Mouse (Mus musculus) liver, embryonic 11.5 days (tissue): ENCODE measurements at regions not wholly inside any gene's neighbourhood (a gene's known extent, or its start where the extent isn't known, plus 50 kb on each side); places are given as distances from the start of the nearest gene placed in this dataset.

Experiments
- ATAC-seq: fragments of 200-750 bp; cut with Nextera tagmentation; replicated peaks from 2 replicates; pipeline ENCODE4 v1.8.0; 2017; ENCODE audit warnings: moderate number of reproducible peaks, mild to moderate bottlenecking, moderate TSS enrichment, moderate library complexity; ENCODE audit not compliant: low FRiP score
- DNase-seq: peaks from one replicate; pipeline ENCODE4 v3.0.0-alpha.2; 2017; ENCODE audit warnings: low spot score
- H3K27ac ChIP-seq: fragments of 300-500 bp; sonication (generic); 2 replicates; pipeline ENCODE4 v1.5.1; 2014; ENCODE audit warnings: mild to moderate bottlenecking, low read depth, low read length, control low read depth
- H3K27me3 ChIP-seq: fragments of 300-500 bp; sonication (generic); replicated peaks from 2 replicates; pipeline ENCODE4 v1.6.1; 2014; ENCODE audit warnings: low read length, mixed read lengths; ENCODE audit not compliant: control insufficient read depth, insufficient read depth
- H3K36me3 ChIP-seq: fragments of 300-500 bp; sonication (generic); 2 replicates; pipeline ENCODE4 v1.6.1; 2014; ENCODE audit warnings: mild to moderate bottlenecking, low read length, moderate library complexity, mixed read lengths; ENCODE audit not compliant: control insufficient read depth, insufficient read depth
- H3K4me1 ChIP-seq: fragments of 300-500 bp; sonication (generic); replicated peaks from 2 replicates; pipeline ENCODE4 v1.6.1; 2014; ENCODE audit warnings: low read length, mixed read lengths; ENCODE audit not compliant: control insufficient read depth, insufficient read depth
- H3K4me2 ChIP-seq: fragments of 300-500 bp; sonication (generic); 2 replicates; pipeline ENCODE4 v1.6.1; 2014; ENCODE audit warnings: mild to moderate bottlenecking, control low read depth, moderate library complexity
- H3K4me3 ChIP-seq: fragments of 300-500 bp; sonication (generic); 2 replicates; pipeline ENCODE4 v1.5.1; 2014; ENCODE audit warnings: low read depth, low read length, control low read depth
- H3K9ac ChIP-seq: fragments of 300-500 bp; sonication (generic); 2 replicates; pipeline ENCODE4 v1.6.1; 2014; ENCODE audit warnings: low read depth, low read length, control low read depth
- H3K9me3 ChIP-seq: fragments of 300-500 bp; sonication (generic); 2 replicates; pipeline ENCODE4 v1.6.1; 2016; ENCODE audit warnings: low read length, inconsistent platforms, mixed read lengths; ENCODE audit not compliant: control insufficient read depth
- WGBS: fragments of 180-500 bp; shearing (Covaris S2); extraction: QIAGEN DNeasy Blood & Tissue Kit; methylation state at CpG from one replicate; pipeline ENCODE4 v1.1.7; 2014; 5-methylcytosine and 5-hydroxymethylcytosine counted together

GRCm38 (mm10) chrX:11800400-11800941 lies 359.7 kb downstream of the Bcor start:
- Histone ChIP-seq H3K4me1 (peaks cover 15% of the 10 kb centered on the region), H3K27ac (no peak overlapping the region), H3K4me2 (no peak overlapping the region), H3K36me3 (no peaks in the 10 kb centered on the region), H3K27me3 (peaks cover 16% of the 10 kb centered on the region), H3K9me3 (no peaks in the 10 kb centered on the region), H3K4me3 (no peak overlapping the region), H3K9ac (no peak overlapping the region)
- no peak for ATAC-seq
- WGBS: 74% methylated on average over 16 of the region's 16 CpGs
- no peak for DNase-seq

DNA sequence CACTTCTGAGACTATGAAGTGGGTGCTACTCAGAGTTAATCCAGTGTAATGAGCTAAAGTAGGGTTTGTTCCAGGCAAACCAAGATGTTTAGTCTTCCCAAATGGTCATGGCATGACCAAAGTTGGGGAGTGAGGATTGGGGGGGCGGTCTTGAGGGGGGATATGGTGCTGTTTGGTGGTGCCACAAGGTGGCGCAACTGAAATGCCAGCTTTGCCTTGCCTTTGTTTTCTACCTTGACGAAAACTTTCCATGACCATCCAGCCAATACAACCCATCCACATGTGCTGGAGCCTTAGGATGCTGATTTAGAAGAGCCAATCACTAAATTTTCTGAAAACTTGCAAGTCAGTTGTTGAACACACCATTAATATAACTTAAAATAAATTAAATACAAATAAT lies 358.9 kb downstream of the Bcor start:
- peaks cover 15% of the 10 kb centered on the region for H3K4me1 ChIP-seq
- H3K9me3 ChIP-seq: no peaks in the 10 kb centered on the region
- H3K27ac ChIP-seq: no peak overlapping the region
- H3K27me3 ChIP-seq: peaks cover 16% of the 10 kb centered on the region
- DNase-seq: no peak
- WGBS: 57% methylated on average over 3 of the region's 3 CpGs
- H3K4me3 ChIP-seq: no peak overlapping the region
- H3K4me2 ChIP-seq: no peak overlapping the region
- H3K9ac ChIP-seq: no peak overlapping the region
- no peaks in the 10 kb centered on the region for H3K36me3 ChIP-seq
- no peak for ATAC-seq

DNA sequence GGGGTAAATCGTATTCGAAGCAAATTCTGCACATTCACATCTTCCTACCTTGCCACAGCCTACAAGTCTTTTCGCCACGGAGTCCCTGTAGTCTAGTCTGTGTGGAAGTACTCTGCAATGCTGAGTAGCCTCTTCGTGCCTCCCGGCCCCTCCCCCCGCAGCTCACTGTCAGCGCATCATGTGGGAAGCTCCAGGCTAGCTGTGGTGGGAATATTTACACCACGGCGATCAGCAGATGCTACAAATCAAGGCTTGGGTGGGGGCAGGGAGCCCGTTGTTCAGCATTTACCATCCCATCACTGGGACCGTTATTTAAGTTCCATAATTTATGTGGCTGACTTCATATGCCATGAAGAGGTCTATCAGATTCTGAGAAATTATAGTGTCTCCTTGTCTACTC lies 358.5 kb downstream of the Bcor start:
- H3K4me3 ChIP-seq: no peak overlapping the region
- ATAC-seq (no peak), DNase-seq (no peak)
- 41% methylated on average over 12 of the region's 12 CpGs for WGBS
- H3K27me3 ChIP-seq: peaks cover 19% of the 10 kb centered on the region
- peaks cover 15% of the 10 kb centered on the region for H3K4me1 ChIP-seq
- no peaks in the 10 kb centered on the region for H3K36me3 ChIP-seq
- no peak overlapping the region for H3K27ac ChIP-seq
- no peaks in the 10 kb centered on the region for H3K9me3 ChIP-seq
- no peak overlapping the region for H3K9ac ChIP-seq
- H3K4me2 ChIP-seq: peak overlapping the region; percentile 17; the same call in 1 of the 2 replicates

DNA sequence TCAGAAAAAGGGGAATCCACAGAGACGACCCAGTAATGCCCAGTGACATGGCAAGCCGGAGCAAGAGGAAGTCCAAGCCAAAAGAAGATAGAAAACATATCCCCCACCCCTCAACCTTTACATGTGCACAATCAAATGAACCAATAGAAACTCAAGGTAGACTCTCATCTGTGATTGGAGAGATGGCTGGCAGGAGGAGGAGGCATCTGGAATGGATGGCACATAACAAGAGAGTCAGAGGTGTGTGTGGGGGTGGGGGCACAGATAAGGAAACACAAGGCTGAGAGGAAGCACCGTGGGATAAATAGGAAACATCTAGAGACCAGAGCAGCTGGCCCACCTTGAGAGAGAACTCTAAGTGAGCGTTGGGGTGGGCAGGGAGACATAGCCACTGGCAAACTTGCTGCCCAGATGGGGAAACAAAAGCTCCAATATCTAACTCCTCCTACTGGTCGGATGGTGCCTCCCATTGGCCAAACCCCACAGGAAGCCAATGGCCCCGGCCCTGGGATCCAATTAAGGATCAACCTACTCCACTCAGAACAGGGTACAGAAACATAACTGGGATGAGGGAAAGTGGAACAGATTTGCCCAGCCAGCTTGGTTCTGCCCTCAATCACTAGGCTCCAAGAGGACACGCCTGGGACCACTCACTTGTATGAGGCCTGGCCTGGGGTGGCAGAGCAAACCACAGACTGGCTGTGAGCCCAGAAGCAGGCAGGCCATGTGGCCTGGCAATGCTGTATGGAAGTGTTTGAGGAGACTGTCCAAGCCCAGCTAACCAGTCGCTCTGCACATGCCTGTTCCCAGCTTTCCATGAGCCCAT lies 357.9 kb downstream of the Bcor start:
- ATAC-seq (peak; percentile 20; the same call in 1 of the 2 replicates), DNase-seq (no peak)
- no peaks in the 10 kb centered on the region for H3K9me3 ChIP-seq
- peaks cover 15% of the 10 kb centered on the region for H3K4me1 ChIP-seq
- H3K4me3 ChIP-seq: no peak overlapping the region
- peaks cover 26% of the 10 kb centered on the region for H3K27me3 ChIP-seq
- no peak overlapping the region for H3K4me2 ChIP-seq
- H3K9ac ChIP-seq: no peak overlapping the region
- 37% methylated on average over 8 of the region's 8 CpGs for WGBS
- H3K36me3 ChIP-seq: no peaks in the 10 kb centered on the region
- no peak overlapping the region for H3K27ac ChIP-seq

- H3K9ac ChIP-seq: no peak overlapping the region
- no peaks in the 10 kb centered on the region for H3K36me3 ChIP-seq
- no peaks in the 10 kb centered on the region for H3K9me3 ChIP-seq
- DNase-seq (no peak), ATAC-seq (no peak)
- no peak overlapping the region for H3K4me3 ChIP-seq
- peak overlapping the region; percentile 25 for H3K4me2 ChIP-seq
- peak overlapping the region; percentile 9; the same call in 1 of the 2 replicates for H3K27ac ChIP-seq
- peaks cover 34% of the 10 kb centered on the region for H3K27me3 ChIP-seq
- peaks cover 15% of the 10 kb centered on the region for H3K4me1 ChIP-seq
- WGBS: 9% methylated on average over 9 of the region's 9 CpGs
These were observed 356.9 kb downstream of the Bcor start for GRCm38 (mm10) chrX:11803239-11803638.

DNA sequence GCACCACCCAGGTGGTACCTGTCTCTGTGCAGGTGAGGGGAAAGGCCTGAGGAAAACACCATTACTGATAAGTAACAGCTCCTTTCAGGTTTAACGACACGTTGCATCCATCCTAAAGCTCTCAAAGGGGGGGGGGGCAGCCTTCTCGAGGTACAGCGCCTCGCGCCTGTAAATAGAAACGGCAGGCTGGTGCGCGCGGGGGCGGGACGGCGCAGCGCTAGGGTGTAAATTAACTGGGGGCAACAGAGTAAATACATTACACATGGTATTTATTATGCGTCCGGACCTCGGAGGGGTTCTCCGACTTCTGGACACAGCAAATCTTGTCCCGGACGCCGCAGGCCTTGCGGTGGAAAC lies 353.3 kb downstream of the Bcor start:
- H3K27me3 ChIP-seq: peaks cover 37% of the 10 kb centered on the region
- peak overlapping the region; percentile 47 for H3K4me3 ChIP-seq
- H3K9ac ChIP-seq: peak overlapping the region; percentile 52; the same call in 1 of the 2 replicates
- DNase-seq: no peak
- H3K27ac ChIP-seq: no peak overlapping the region
- no peaks in the 10 kb centered on the region for H3K36me3 ChIP-seq
- 0 out of 2 replicates have a peak, but pooled peaks have one; percentile 2 for ATAC-seq
- peak overlapping the region; percentile 73 for H3K4me2 ChIP-seq
- H3K9me3 ChIP-seq: no peaks in the 10 kb centered on the region
- H3K4me1 ChIP-seq: peaks cover 15% of the 10 kb centered on the region
- WGBS: 7% methylated on average over 21 of the region's 22 CpGs

DNA sequence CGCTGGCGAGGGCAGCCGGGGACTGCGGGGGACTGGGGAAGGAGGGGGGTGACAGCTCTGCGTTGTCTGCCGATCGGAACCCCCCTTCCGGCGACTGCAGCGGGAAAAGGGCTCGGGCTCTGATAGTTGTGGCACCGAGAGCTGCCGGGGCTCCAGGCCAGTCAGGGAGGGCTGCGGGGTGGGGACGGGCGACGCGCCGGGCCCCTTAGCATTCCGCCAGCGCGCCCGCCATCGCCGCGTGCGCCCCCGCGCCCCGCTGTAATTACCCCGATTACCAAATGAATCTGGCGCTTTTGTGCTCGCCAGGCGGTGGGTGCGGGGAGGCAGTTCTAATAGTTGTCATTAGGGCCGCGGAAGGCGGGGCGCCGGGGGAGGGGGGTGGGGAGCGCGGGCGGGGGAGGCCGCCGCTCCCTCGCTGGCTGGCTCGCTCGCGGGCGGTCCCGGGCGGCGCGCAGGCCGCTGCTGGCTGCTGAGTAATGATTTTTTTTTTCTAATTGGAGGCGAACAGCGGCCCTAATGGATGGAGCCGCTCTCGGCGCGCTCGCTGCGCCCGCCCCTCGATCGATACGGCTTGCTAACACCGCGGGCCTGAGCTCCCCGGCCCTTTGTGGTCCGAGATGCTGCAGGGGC lies 352.8 kb downstream of the Bcor start:
- Histone ChIP-seq H3K27me3 (peaks cover 37% of the 10 kb centered on the region), H3K9me3 (no peaks in the 10 kb centered on the region), H3K4me3 (peak overlapping the region; percentile 47), H3K9ac (peak overlapping the region; percentile 52), H3K36me3 (no peaks in the 10 kb centered on the region), H3K27ac (no peak overlapping the region), H3K4me1 (peaks cover 14% of the 10 kb centered on the region), H3K4me2 (peak overlapping the region; percentile 73)
- 5% methylated on average over 54 of the region's 71 CpGs for whole genome bisulfite sequencing
- ATAC-seq (peak; percentile 45), DNase-seq (peak; percentile 44)

DNA sequence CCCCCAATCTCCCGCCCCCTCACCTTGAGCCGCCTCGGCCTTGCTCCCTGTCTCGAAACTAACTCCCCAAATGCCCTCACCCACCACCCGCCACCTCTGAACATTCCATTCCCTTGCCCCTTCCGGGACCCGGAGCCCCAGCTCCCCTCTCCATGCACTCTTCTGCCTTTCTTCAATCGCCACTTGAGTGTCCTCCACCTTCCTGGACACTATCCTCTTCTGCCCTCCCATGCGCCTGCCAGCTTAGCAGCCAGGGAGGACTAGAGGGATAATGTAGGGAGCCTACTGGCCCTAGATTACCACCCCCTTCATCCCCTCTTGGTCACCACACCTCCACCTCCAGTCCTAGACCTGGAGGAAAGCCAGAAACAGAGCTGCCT lies 352.3 kb downstream of the Bcor start:
- H3K27ac ChIP-seq: no peak overlapping the region

More for the DNA sequence above, 352.3 kb downstream of the Bcor start:
- Histone ChIP-seq H3K36me3 (no peaks in the 10 kb centered on the region), H3K9me3 (no peaks in the 10 kb centered on the region), H3K9ac (no peak overlapping the region), H3K4me1 (peaks cover 10% of the 10 kb centered on the region), H3K27me3 (peaks cover 37% of the 10 kb centered on the region), H3K4me2 (peak overlapping the region; percentile 73), H3K4me3 (peak overlapping the region; percentile 47)
- 17% methylated on average over 9 of the region's 9 CpGs for WGBS
- DNase-seq (no peak), ATAC-seq (peak; percentile 20; the same call in 1 of the 2 replicates)
